Mouse (Mus musculus): ENCODE data around the gene Slc25a1.
"Not testable (repeated sequence)": the region's sequence is repeated elsewhere in the genome, so short reads cannot be mapped to it uniquely, and the experiment has no call there.

The Slc25a1 gene

DNA sequence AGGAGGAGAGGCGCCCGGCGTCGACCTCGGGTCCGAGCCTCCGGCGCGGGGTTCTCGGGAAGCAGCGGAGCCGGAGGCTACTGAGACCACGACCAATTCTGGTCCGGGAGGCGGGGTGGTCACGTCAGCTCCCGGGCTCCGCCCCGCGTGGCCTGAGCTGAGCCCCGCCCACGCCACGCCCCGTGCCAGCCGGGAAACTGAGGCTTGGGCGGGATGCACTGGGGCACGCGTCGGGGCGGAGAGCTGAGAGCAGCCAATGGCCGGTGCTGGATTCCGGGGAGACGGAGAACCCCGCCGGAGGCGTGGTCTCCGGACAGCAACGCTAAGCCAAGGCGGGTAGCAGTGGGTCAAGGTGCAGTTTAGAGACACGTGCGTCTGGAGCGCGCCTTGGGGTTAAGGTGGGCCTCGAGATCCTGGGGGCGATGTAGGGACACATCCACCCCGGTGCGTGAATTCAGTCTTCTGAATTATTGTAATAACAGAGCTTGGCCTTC, at the start of gene Slc25a1:
Gene Slc25a1, minus strand, starts transcription at position 133 of the 494 bp plus-strand sequence.
- no peak for DNase-seq (ENCODE audit: low read depth, low spot score)

DNA sequence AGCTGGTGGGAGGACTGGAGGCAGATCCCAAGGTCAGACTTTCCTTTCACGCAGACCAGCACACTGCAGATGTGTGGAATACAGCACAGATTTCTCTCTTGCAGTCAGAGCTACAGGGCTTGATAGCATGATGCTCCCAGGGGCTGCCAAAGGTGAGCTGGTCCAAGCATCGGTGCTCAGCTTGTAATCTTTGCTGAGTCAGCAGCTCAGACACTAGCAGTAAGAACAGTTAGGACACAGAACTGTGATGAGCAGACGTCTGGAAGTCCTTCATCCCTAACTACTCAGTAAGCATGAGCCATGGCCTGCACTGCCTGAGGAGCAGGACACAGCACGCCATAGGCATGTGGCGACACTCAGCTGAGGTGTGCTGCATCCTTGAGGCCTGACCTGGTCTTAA, 43.8 kb upstream of the Slc25a1 start:
- no peak for DNase-seq (ENCODE audit: low read depth, low spot score)

DNA sequence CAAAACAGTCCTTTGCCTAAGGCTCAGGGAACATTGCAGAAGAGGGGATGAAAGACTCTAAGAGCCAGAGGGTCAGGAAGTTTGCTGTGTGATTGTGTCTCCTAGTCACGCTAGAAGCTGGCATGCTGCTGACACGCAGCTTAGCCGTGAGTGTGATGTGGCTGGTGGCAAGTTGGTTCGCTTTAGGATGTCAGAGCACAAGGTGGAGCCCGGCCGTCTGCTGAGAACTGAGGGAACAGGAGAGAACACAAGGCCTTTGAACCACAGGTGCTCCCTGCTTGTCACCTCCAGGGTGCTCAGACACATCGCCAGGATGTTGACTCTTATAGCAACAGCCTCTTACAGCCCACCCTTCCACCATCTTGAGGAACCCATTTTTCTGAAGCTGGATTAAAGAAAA, 34.1 kb upstream of the Slc25a1 start:
- no peak for DNase-seq (ENCODE audit: low read depth, low spot score)

DNA sequence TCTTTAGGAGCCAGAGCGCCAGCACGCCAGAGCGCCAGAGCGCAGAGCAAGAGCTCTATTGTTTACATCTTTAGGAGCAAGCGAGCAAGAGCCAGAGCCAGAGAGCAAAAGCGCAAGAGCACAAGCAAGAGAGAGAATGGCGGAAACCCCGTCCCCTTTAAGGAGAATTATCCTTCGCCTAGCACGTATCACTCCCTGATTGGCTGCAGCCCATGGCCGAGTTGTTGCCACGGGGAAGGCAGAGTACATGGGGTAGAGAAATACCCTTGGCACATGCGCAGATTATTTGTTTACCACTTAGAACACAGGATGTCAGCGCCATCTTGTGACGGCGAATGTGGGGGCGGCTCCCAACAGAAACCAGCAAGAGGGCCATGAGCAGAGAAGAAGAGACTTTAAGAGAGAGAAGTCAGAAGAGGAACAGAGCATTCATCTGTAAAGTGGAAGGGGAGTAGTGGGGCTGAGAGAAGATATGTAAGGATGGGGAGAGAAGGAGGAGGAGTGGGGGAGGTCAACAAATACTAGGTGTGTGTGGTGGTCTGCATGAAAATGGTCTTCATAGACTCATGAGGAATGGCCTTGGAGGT, 28.1 kb upstream of the Slc25a1 start:
- DNase-seq (ENCODE audit: low read depth, low spot score): not testable (repeated sequence)

DNA sequence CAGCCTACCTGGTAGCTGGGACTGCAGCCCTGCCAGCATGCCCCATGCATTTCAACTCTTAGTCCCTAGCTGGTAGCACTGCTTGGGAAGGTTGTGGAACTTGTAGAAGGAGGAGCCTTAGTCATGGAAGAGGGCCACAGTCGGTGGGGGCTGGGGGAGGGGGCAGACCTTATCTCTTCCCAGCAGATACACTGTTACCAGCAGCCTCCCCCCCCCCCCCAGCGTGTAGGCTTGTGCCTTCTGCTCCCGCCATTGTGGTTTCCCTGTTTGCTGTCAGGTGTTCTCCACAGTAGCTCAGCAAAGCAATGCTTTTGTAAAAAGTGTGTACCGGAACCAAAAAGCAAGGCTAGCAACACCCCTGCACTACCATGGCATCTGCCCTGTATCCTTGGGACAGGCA, 23.6 kb upstream of the Slc25a1 start:
- DNase-seq (ENCODE audit: low read depth, low spot score): no peak

DNA sequence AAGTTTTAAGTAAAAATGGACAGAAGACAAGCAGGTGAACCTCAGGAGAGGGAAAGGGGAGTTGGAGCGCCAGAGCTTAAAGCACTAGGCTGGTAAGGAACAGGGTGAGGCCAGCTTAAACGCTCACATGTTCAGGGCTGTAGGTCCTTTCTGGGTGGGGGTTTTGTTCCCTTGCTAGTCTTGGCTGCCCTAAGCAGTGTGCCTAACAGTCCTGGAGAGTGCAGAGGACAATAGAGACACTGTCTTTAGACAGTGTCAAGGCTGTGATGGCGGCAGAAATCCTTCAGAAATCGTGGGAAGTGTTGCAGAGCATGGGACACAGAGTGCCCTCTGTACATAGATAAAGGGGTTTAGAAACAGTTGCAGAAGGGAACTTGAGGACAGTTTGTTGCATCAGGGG, 22.0 kb upstream of the Slc25a1 start:
- no peak for DNase-seq (ENCODE audit: low read depth, low spot score)

DNA sequence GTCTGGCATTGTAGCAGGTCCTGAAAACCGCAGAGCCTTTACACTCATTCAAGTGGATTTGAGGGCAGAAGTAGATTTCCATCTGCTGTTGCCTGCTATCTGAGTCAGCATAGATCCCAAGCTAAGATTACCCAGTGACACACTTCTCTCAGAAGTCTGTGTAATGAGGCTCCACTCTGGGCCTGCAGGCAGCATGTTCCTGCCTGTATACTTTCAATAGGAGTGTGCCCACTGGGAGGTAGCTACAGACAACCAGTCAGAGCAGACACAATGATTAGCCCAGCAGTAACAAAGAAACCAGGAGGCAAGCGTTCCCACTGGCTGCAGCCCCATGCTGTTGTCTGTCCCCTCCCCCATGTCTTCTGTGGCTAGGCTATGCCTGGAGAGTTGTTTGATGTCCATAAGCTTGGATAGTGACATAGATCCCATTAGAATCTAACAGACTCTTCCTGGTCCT, 21.4 kb upstream of the Slc25a1 start:
- no peak for DNase-seq (ENCODE audit: low read depth, low spot score)

DNA sequence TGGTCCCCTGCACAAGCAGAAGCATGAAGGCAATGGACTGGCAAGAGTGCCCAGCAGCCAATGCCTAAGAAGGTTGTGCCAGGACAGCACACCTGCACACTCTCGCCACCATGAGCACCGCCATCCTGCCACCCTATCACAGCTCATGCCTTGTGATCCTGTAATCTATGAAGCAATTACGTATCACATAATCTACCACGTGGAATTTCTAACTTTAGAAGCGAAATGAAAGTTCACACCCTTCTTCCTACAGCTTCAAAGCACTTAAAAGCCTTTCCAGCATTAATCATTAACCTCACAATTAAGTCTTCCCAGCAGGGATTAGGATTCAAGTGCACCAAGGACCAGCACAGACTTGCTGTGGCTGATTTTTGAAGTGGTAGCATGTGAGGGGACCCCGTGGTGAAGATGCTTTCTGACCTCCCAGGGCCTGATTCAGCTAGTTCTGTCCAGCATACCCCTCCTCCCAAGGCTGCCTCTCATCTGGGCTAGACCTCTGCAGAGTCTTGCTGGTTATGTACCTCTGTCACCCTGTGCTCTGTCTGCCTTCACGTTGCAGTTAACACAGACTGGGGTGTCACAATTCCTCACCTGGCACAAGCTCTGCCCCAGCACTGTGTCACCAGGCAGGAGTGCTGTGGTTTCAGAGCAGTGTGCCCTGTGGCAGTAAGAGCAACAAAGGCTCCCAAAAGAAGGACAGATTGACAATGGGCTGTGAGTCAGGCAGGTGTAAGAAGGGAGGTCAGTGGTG, 17.2 kb upstream of the Slc25a1 start:
- no peak for DNase-seq (ENCODE audit: low read depth, low spot score)

DNA sequence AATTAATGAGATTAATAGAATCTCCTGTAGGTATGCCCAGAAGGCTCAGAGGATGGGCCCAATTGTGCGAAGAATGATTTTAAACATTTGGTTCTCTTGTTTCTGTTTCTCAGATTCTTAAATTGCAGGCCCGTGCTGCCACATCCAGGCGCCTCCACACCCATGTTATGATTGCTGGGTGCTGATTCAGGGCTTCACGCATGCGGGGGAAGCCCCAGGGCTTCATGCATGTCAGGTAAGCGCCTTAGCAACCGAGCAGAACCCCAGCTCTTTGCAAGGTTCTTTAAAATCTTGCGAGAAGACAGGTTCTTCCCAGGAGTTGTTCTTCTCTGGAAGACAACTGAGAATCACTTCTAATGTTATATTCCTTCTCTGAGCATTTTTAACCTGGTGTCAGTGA, 15.4 kb upstream of the Slc25a1 start:
- no peak for DNase-seq (ENCODE audit: low read depth, low spot score)

DNA sequence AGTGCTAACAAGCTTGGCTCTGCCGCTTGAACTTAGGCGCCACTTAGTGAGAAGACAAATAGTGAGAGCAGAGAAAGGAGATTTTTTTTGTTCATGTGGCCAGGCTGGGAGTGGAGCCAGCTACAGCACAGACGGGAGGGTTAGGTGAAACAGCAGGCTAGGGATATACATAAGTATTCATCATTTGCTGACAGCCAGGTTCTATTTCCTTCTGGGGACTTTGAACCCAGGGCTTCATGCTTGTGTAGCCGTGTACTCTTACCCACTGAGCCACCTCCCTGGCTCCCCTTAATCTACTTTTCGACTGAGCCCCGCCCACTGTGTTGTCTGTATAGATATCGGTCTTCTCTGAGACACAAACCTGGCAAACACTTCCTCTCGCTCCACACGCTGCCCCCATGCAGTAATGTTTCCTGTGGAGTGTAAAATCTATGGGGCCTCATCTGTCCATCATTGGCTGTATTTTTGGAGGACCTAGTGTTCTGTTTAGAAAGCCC, 11.3 kb upstream of the Slc25a1 start:
- no peak for DNase-seq (ENCODE audit: low read depth, low spot score)

DNA sequence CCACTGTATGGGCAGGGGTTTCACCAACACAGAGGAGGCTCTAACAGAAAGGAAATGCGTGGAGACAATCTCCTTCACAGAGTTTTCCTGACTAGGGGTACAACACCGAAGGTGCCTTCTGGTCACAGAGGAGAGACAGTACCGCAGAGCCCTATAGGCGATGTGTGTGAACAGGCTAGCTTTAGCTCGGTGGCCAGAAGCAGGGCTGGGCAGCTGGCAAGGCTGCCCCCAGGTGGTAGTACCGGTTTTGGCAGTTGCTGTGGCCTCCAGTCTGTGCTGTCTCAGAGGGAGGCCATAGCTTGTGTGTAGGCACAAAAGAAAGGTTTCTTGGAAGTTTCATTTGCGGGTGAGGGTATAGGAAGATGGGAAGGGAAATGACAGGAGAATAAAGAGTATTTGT, 10.8 kb upstream of the Slc25a1 start:
- DNase-seq (ENCODE audit: low read depth, low spot score): no peak

DNA sequence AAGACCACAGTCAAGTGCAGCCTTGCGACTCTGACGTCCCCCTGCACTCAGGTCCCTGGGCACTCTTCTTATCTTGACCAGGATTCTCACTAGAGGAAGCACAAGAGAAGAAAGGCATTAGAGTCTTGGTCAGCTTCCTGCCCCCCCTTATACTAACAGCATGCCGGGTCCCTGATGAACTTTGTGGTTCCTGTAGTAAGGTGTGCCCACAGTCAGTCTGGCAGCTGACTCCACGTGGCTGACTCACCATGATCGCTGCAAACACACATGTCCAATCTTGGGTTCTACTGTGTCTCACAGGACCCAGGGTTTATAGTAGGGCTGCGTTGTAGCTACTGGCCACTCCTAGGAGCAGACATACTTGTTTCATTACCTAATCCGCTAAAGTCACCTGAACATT, 10.2 kb upstream of the Slc25a1 start:
- no peak for DNase-seq (ENCODE audit: low read depth, low spot score)

DNA sequence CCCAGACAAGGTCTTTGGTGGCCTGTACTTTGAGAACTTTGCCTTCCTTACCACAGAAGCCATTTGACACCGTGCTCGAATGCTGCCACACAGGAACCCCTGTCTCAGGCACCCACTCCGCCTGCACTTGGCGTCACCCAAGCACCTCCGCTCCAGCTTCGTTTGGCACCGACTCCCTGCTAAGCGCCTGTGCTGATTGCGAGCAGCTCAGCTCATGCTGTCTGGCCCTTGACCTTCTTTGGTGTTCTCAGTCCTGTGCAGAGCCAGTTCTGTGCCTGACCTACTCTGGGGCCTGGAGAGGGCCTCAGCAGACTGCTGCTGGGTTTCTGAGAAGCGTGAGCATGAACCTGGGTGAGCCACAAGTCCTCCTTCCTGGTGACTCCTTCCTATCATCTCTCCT, 8.8 kb upstream of the Slc25a1 start:
- no peak for DNase-seq (ENCODE audit: low read depth, low spot score)

DNA sequence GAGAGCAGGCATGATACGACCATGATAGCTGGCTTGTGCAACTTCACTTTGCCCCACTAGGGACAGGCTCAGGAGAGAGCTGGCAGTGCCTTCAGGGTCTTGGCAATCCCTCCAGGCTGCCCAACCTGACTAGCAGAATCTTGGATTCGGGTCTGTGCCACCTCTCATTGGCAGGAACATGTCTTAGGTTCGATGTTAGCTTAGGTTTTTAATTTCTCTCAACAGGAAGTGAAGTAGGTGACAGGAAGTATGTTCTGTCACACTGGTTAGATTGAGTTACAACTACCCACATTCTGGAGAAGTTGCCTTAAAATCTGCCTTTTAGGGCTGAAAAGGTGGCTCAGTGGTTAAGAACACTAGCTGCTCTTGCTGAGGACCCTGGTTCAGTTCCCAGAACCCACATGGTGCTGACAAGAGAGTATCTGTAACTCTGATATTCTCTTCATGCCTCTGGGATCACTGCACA, 6.5 kb upstream of the Slc25a1 start:
- no peak for DNase-seq (ENCODE audit: low read depth, low spot score)

DNA sequence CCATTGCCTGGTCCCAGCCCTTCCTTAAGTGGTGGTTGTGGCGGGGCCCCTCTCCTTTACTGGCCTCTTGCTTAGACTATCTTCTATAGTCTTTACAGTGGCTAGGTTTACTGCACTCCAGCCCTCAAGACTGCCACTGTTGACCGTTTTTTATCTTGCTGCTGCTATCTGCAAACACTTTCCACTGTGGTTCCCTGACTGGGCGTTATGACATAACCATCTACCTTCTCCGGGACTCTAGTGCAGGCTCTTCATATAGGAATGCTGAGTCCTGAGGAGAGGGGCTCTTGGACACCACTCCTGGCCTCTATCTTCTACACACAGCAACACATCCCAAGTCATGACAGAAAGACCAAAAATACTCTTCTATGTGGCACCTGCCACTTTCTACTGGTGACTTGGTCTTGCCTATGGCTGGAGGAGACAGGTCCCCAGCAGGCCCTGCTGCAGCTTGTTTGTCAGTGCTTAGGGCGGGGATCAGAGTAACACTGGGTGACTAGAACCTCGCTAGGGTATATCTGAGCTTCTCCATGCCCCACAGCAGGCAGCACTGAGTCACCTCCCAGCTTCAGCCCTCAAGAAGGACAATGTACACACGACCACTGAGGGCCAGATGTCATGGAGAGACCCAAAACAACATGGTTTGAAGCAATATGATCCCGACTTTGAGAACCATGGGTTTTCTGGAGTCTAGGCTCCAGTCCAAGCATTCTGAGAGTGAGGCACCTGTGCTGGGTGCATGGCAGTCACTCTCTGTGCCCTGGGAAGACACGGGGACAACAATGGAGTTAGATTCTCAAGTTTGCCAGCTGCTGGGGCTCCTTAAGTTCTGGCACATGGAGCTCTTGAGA, 5.8 kb upstream of the Slc25a1 start:
- DNase-seq (ENCODE audit: low read depth, low spot score): no peak

DNA sequence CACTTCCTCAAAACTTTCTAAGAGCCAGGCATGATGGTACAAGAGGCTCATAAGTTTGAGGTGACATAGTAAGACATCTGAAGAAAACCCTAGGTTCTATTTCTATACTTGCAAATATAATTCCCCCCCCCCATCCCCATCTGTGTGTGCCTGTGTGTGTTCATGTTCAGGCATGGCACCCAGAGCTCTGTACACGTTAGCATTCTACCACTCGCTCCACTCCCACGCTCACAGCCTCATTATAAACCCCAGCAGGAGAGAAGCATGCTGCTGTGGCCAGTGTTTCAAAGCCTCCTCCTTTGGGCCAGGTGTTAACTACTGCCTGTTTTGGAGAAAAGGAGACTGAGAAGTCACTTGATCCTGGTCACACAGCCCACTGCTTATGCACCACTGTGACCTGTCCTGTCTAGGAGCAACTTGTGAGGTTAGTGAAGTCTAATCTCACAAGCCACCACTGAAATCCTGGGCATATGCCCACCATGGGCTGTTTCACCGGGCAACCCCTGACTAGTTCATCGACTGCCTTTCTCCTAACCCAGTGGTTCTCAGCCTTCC, 4.0 kb upstream of the Slc25a1 start:
- DNase-seq (ENCODE audit: low read depth, low spot score): no peak

DNA sequence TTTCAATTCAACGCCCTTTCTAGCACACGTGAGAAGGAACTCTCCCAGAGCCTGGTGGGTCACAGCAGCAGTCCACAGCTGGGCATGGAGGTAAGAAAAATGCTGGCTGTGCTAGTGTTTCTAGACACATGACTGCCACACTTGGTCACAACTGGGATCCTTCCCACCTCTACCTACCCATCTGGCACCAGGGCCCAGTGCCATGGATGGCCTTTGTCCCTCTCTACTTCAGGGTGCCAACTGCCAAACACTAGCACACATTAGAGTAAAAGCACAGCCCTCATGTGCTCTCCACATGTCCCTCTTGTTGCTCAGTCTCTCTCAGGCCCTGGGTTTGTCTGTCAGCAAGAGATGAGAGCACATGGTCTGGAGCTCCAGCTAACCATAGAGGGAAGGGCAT, 1.6 kb upstream of the Slc25a1 start:
- no peak for DNase-seq (ENCODE audit: low read depth, low spot score)

DNA sequence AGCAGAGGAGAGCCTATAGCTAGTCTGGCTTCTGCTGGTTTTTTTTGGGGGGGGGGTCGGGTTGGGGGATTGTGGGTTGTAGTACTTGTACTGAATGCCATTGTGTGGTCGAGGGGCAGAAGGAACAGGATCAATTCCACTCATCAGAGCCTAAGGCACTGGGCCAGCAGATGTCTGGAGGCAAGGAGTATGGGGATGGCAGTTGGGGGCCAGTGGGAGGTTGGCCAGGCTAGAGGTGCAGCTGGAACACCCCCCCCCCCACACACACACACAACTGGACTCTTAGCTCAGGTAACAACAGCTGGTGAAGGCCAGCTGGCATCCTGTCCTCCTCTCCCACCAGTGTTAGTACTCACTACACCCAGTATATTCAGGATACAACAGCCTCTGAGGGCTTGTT, 1.2 kb upstream of the Slc25a1 start:
- DNase-seq (ENCODE audit: low read depth, low spot score): no peak

DNA sequence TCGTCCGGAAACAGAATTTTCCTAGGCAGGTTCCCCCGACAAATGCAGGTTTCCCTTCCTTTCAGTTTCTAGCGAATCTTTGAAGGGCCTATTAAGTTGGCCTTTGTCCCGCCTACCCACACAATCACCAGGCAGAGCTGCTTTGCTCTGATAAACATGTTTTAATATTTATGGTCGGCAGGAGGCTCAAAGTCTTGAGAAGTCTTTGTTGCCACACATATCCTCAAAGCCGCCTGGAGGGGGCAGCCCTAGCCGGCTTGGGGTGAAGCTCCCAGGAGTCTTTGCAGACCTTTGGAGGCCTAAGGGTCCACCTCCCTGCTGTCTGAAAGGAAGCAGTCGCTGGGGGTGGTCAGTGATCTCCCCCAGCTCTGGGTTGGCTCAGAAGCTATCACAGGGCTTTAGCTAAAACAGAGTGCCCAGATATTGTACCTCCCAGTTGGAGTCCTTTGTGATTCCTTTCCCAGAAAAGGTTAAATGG, 647 bp upstream of the Slc25a1 start:
- no peak for DNase-seq (ENCODE audit: low read depth, low spot score)

DNA sequence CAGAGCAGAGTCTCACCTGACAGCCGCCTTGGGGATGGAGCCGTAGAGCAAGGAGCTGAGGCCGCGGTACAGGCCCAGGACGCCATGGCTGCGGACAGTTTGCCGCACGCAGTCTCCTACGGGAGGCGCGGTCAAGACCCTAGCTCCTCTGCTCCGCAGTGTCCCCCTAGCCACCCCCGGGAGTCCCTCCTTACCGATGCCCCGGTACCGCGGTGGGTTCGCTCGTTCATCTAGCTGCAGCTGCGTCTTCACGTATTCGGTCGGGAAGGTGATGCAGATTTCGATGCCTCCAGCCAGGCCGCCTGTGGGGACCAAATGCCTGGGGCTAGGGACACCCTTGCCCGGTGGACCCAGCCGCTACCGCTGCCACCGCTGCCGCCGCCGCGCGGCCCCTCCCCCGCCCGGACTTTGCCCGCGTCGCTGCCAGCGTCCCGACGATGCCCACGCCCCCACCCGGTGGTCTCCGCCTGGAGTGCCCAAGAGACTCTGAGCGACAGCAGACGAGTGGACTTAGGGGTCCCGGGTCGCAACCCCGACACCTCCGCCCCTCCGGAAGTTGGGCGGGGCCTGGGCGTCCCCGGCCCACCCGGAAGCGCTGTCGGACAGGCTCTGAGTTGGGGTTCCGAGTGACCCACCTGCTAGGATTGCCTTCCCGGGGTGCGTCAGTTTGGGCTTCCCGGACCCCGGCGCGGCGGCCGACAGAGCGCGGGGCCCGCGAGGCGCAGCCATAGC, 502 bp downstream of the Slc25a1 start:
- DNase-seq (ENCODE audit: low read depth, low spot score): no peak

DNA sequence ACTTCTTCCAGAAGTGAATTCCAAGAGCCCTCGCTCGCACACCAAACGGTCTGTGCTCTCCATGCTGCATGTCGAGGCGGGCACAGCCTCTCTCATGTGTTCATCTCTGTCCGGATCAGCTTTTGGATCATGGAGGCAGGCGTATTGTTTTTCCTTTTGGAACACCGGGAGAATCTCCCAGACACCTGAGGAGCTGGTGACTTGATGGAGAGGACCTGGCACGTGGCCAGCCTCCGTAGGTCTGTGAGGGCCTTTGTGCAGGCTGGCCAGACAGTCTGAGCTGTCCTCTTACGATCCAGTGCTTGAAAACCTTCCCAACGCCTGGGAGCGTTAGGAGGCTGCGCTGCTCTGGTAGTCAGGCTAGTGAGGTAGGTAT, 5.9 kb downstream of the Slc25a1 start:
- DNase-seq (ENCODE audit: low read depth, low spot score): no peak
